Mouse (Mus musculus) granulocyte monocyte progenitor cell, adult 5-6 weeks (primary cell): ENCODE data around the gene Mettl7a2. TPM values are rescaled to one million over a fixed set of nuclear protein-coding genes. Genes with fewer than 3 reads are reported as not detected.
A peak's percentile ranks its signal among the peaks of the same experiment; 100 is the strongest.

ENCODE experiments used
- ATAC-seq: replicated peaks from 2 replicates; pipeline ENCODE4 v1.8.0; 2016; ENCODE audit warnings: mild to moderate bottlenecking, moderate TSS enrichment, inconsistent platforms; ENCODE audit not compliant: poor library complexity, severe bottlenecking
- total RNA-seq, 2 experiments: library from RNA; stranded (forward) in 1 of 2; stranded (reverse) in 1 of 2; fragments of 200-712, 200-1000 nt in 1 of 2; fragments of >200 nt in 1 of 2; fragmentation: Nextera tagmentation in 1 of 2; gene quantifications; 2 replicates each; pipeline ENCODE4 v1.2.3; 2014 to 2017

Gene Mettl7a2
- total RNA-seq, 2 experiments from 2014 or later, result not detected

DNA sequence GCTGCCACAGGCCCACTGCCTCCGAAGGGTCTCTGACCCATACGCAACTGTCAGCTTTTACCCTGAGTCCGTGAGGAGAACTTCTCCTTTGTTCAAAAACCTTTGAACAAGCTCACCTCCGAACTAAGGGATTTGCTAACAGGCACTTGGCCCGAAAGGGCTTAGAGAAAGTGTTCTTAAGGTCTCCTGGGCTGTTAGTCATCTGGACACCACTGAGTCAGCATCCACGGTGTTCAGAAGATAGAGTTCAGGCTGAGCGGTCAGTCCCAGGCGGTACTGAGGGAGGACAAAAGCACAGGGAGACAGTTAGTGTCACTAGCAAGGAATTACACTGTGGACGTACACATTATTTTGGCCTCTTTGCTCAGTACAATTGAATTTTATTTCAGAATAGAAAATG is 35.9 kb downstream of the Mettl7a2 start:
- ATAC-seq, result peak; percentile 20; the same call in 1 of the 2 replicates

DNA sequence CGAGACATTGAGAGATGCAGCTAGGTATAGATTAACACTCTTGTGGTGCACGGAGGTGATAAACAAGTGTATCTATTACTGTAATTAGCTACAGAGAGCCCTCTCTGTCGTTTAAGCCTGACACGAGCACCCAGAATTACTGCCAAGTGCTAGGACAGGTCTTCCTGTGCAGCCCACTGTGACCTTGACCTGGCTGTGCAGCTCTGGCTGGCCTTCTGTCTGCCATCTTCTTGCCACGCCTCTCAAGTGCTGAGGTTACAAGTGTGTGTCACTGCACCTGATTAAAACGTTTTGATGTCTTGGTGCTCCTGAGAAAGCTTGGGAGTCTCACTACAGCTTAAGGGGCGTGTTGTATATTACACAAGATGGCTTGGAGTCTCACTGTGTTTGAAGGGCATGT is 38.1 kb downstream of the Mettl7a2 start:
- ATAC-seq, result no peak

GRCm38 (mm10) chr15:100391599-100391998 is 38.6 kb downstream of the Mettl7a2 start:
- no peak for ATAC-seq

DNA sequence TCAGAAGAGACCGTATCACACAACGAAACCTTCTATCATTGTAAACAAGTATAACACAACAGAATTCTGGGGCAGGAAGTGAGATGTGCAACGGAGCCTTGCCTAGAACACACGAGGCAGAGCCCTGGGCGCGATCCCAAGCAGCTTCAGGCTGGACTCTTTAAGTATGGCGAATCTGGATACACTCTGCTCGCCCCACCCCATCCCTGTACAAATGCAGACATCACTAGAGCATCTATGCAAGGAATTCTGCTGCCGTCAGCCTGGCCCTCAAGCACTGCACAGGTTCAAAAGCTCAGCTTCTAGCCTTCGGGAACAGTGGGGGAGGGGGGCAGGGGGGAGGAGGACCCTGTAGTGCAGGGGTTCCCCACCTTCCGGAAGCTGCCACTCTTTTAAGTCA is 40.0 kb downstream of the Mettl7a2 start:
- no peak for ATAC-seq

- no peak for ATAC-seq
These were observed 42.6 kb downstream of the Mettl7a2 start for GRCm38 (mm10) chr15:100395561-100395960.

- no peak for ATAC-seq
These were observed 47.7 kb downstream of the Mettl7a2 start for GRCm38 (mm10) chr15:100400592-100401250.

- no peak for ATAC-seq
These were observed 48.8 kb downstream of the Mettl7a2 start for GRCm38 (mm10) chr15:100401811-100402210.

- no peak for ATAC-seq
These were observed 49.3 kb downstream of the Mettl7a2 start for GRCm38 (mm10) chr15:100402347-100402746.

GRCm38 (mm10) chr15:100402798-100403197 is 49.8 kb downstream of the Mettl7a2 start:
- no peak for ATAC-seq

DNA sequence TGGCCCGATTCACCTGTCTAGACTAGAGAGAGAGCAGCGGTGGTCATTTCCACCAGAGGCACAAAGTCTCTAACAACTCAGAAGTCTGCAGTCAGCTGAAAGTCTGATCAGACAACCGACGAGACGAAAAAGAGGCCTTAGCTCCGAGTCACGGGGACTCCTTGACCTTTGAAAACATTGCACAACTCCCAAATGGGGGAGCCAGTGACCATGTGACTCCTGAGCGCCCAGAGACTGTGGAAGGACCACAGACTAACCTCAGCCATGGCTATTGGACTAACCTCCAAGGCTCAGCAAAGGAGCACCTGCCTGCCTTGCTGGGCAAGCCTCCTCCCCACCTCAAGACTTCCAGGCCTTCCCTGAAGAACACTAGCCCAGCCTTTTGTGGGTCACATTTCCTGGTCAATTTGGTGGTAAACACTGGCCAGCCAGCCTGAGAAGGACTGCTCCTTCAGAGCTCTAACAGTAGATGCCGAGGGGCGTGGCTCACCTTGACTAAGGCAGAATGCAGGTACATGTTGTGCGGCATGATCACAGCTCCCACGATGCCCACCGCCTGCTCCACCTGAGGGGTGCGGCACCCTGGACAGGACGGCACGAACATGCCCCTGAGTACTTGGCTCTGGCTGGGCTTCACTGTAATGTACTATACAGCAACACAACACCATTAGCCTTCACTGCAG is 50.5 kb downstream of the Mettl7a2 start:
- peak; percentile 30 for ATAC-seq

GRCm38 (mm10) chr15:100406088-100406487 is 53.1 kb downstream of the Mettl7a2 start:
- ATAC-seq, result no peak

DNA sequence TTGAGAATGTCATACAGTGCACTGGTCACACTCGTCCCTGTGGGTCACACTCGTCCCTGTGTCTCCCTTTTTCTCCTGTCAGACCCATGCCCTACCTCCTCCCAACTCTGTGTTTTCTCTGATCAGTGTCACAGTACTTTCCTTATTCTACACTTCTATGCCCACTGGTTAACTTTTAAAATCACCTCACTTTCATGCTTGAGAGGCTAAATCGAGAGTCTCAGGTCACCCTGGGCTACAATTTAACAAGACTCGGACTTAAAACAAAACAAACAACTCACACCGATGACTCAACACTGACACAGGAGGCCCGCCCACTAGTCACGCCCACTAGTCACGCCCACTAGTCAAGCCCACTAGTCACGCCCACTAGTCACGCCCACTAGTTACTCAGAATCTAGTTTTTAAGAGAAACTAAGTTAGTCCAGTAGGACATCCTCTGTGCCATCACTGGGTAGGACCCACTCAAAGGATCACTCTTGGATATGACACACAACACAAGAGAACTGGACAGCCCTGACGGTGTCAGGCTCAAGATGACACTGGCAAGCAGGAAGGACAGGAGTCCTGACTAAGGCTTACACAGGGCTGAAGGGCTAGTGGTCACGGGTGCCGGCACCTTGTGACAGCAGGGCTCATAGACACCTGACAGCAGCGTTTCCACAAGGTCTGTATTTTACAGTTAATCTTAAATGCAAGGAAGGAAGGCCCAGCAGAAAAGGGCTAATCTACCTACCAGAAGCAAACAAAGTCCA is 58.1 kb downstream of the Mettl7a2 start:
- peak; percentile 94 for ATAC-seq

Other genes with a start within 250 kb of the Mettl7a2 start
- 56.7 and 75.0 TPM in 2 replicates for gene Atf1, start 125.4 kb upstream of the Mettl7a2 start, total RNA-seq (2014; fragmentation: Nextera tagmentation)
- 62.3 and 63.0 TPM in 2 replicates for gene Atf1, start 125.4 kb upstream of the Mettl7a2 start, total RNA-seq (2017)
- gene Tmprss12, start 72.4 kb upstream of the Mettl7a2 start, total RNA-seq (2014; fragmentation: Nextera tagmentation), result not detected in 2 replicates
- not detected in 2 replicates for gene Tmprss12, start 72.4 kb upstream of the Mettl7a2 start, total RNA-seq (2017)
- gene Mettl7a1, start 49.1 kb upstream of the Mettl7a2 start, total RNA-seq (2014; fragmentation: Nextera tagmentation), result 24.4 and 27.4 TPM in 2 replicates
- 50.9 and 53.6 TPM in 2 replicates for gene Mettl7a1, start 49.1 kb upstream of the Mettl7a2 start, total RNA-seq (2017)
- gene Mettl7a3, start 18.3 kb upstream of the Mettl7a2 start, total RNA-seq (2014; fragmentation: Nextera tagmentation), result not detected in 2 replicates
- gene Mettl7a3, start 18.3 kb upstream of the Mettl7a2 start, total RNA-seq (2017), result not detected in 2 replicates
- gene Methig1, start 51 bp upstream of the Mettl7a2 start, total RNA-seq (2014; fragmentation: Nextera tagmentation), result not detected in 2 replicates
- not detected in 2 replicates for gene Methig1, start 51 bp upstream of the Mettl7a2 start, total RNA-seq (2017)
- not detected in 2 replicates for gene Higd1c, start 11.3 kb downstream of the Mettl7a2 start, total RNA-seq (2014; fragmentation: Nextera tagmentation)
- not detected in 2 replicates for gene Higd1c, start 11.3 kb downstream of the Mettl7a2 start, total RNA-seq (2017)
- gene Gm5475, start 68.9 kb downstream of the Mettl7a2 start, total RNA-seq (2014; fragmentation: Nextera tagmentation), result not detected in 2 replicates
- gene Gm5475, start 68.9 kb downstream of the Mettl7a2 start, total RNA-seq (2017), result not detected in 2 replicates
- gene Slc11a2, start 71.9 kb downstream of the Mettl7a2 start, total RNA-seq (2014; fragmentation: Nextera tagmentation), result 10.2 and 10.3 TPM in 2 replicates
- 8.6 and 8.9 TPM in 2 replicates for gene Slc11a2, start 71.9 kb downstream of the Mettl7a2 start, total RNA-seq (2017)
- 42.5 and 46.2 TPM in 2 replicates for gene Letmd1, start 115.8 kb downstream of the Mettl7a2 start, total RNA-seq (2014; fragmentation: Nextera tagmentation)
- gene Letmd1, start 115.8 kb downstream of the Mettl7a2 start, total RNA-seq (2017), result 25.7 and 34.0 TPM in 2 replicates
- 1.1 and 2.5 TPM in 2 replicates for gene Csrnp2, start 142.3 kb downstream of the Mettl7a2 start, total RNA-seq (2014; fragmentation: Nextera tagmentation)
- gene Csrnp2, start 142.3 kb downstream of the Mettl7a2 start, total RNA-seq (2017), result 1.6 and 2.0 TPM in 2 replicates
- 4.9 and 12.8 TPM in 2 replicates for gene Tfcp2, start 198.8 kb downstream of the Mettl7a2 start, total RNA-seq (2014; fragmentation: Nextera tagmentation)
- gene Tfcp2, start 198.8 kb downstream of the Mettl7a2 start, total RNA-seq (2017), result 8.3 and 10.0 TPM in 2 replicates
- not detected in 2 replicates for gene Pou6f1, start 246.8 kb downstream of the Mettl7a2 start, total RNA-seq (2014; fragmentation: Nextera tagmentation)
- gene Pou6f1, start 246.8 kb downstream of the Mettl7a2 start, total RNA-seq (2017), result 0.46 TPM in 1 of 2 replicates, not detected in the other